Mouse (Mus musculus): ENCODE data around the gene Dxo. TPM values are rescaled to one million over a fixed set of nuclear protein-coding genes. Genes with fewer than 3 reads are reported as not detected.
"Not testable (repeated sequence)": the region's sequence is repeated elsewhere in the genome, so short reads cannot be mapped to it uniquely, and the experiment has no call there.

Gene Dxo
- polyA plus RNA-seq (2015; fragmentation: Nextera tagmentation; extraction: Ambion mirVana), result 62.1 and 65.8 TPM in 2 replicates

- H3K4me2 ChIP-seq, result peak within 1 kb of the TSS; percentile 97
- WGBS, result 0% methylated on average over 40 of the region's 40 CpGs
- peak; percentile 87 for ATAC-seq (ENCODE audit: insufficient number of reproducible peaks, low FRiP score, low TSS enrichment, low read depth)
- peak within 1 kb of the TSS; percentile 81 for H3K4me3 ChIP-seq
- no peaks in the 10 kb centered on the region for H3K9me3 ChIP-seq
- H3K36me3 ChIP-seq, result peaks cover 48% of the 10 kb centered on the region
- H3K4me1 ChIP-seq, result peaks cover 28% of the 10 kb centered on the region
- peak within 1 kb of the TSS; percentile 70 for H3K9ac ChIP-seq
- peak within 1 kb of the TSS; percentile 83 for H3K27ac ChIP-seq
- no peaks in the 10 kb centered on the region for H3K27me3 ChIP-seq
Observed at GRCm38 (mm10) chr17:34836856-34837221, at the start of gene Dxo, which contains the start of gene Stk19. Gene Dxo (plus strand): TSS chr17:34837019. Gene Stk19 (minus strand): TSS chr17:34836945.

- Histone ChIP-seq H3K4me1 (no peaks in the 10 kb centered on the region), H3K9ac (no peak overlapping the region), H3K27ac (no peak overlapping the region), H3K9me3 (no peaks in the 10 kb centered on the region), H3K27me3 (no peaks in the 10 kb centered on the region), H3K36me3 (no peaks in the 10 kb centered on the region), H3K4me2 (no peak overlapping the region), H3K4me3 (no peak overlapping the region)
- no peak for ATAC-seq (ENCODE audit: insufficient number of reproducible peaks, low FRiP score, low TSS enrichment, low read depth)
- WGBS, result 84% methylated on average over 10 of the region's 10 CpGs
Observed at GRCm38 (mm10) chr17:34795016-34795415, 41.8 kb upstream of the Dxo start.

GRCm38 (mm10) chr17:34795633-34796032, 41.2 kb upstream of the Dxo start:
- Histone ChIP-seq H3K9me3 (no peaks in the 10 kb centered on the region), H3K4me2 (no peak overlapping the region)
- WGBS, result 65% methylated on average over 9 of the region's 9 CpGs

GRCm38 (mm10) chr17:34796311-34797140, 40.3 kb upstream of the Dxo start:
- Histone ChIP-seq H3K4me3 (no peak overlapping the region), H3K4me1 (no peaks in the 10 kb centered on the region), H3K27ac (no peak overlapping the region), H3K4me2 (no peak overlapping the region), H3K36me3 (no peaks in the 10 kb centered on the region), H3K9me3 (no peaks in the 10 kb centered on the region), H3K9ac (no peak overlapping the region), H3K27me3 (no peaks in the 10 kb centered on the region)
- ATAC-seq (ENCODE audit: insufficient number of reproducible peaks, low FRiP score, low TSS enrichment, low read depth), result no peak
- WGBS, result 82% methylated on average over 8 of the region's 8 CpGs

More at GRCm38 (mm10) chr17:34795633-34796032, 41.2 kb upstream of the Dxo start:
- ATAC-seq (ENCODE audit: insufficient number of reproducible peaks, low FRiP score, low TSS enrichment, low read depth), result no peak
- Histone ChIP-seq H3K27me3 (no peaks in the 10 kb centered on the region), H3K27ac (no peak overlapping the region), H3K36me3 (no peaks in the 10 kb centered on the region), H3K9ac (no peak overlapping the region), H3K4me1 (no peaks in the 10 kb centered on the region), H3K4me3 (no peak overlapping the region)

- 86% methylated on average over 10 of the region's 10 CpGs for WGBS
- not testable (repeated sequence) for H3K9ac ChIP-seq; H3K27me3 ChIP-seq; H3K4me1 ChIP-seq; H3K9me3 ChIP-seq; H3K4me2 ChIP-seq; ATAC-seq (ENCODE audit: insufficient number of reproducible peaks, low FRiP score, low TSS enrichment, low read depth); H3K27ac ChIP-seq; H3K4me3 ChIP-seq; H3K36me3 ChIP-seq
Observed at GRCm38 (mm10) chr17:34797211-34797995, 39.4 kb upstream of the Dxo start.

GRCm38 (mm10) chr17:34798071-34798470, 38.7 kb upstream of the Dxo start:
- 86% methylated on average over 7 of the region's 7 CpGs for WGBS
- H3K9ac ChIP-seq; H3K9me3 ChIP-seq; H3K36me3 ChIP-seq; H3K4me3 ChIP-seq; H3K27me3 ChIP-seq; H3K27ac ChIP-seq; H3K4me2 ChIP-seq; ATAC-seq (ENCODE audit: insufficient number of reproducible peaks, low FRiP score, low TSS enrichment, low read depth); H3K4me1 ChIP-seq: not testable (repeated sequence)

GRCm38 (mm10) chr17:34798866-34799530, 37.8 kb upstream of the Dxo start:
- H3K9ac ChIP-seq, result no peak overlapping the region
- no peak overlapping the region for H3K4me2 ChIP-seq
- no peaks in the 10 kb centered on the region for H3K36me3 ChIP-seq
- no peaks in the 10 kb centered on the region for H3K27me3 ChIP-seq
- no peak overlapping the region for H3K4me3 ChIP-seq
- 91% methylated on average over 14 of the region's 17 CpGs for WGBS
- H3K4me1 ChIP-seq, result no peaks in the 10 kb centered on the region
- H3K9me3 ChIP-seq, result no peaks in the 10 kb centered on the region
- ATAC-seq (ENCODE audit: insufficient number of reproducible peaks, low FRiP score, low TSS enrichment, low read depth), result no peak
- H3K27ac ChIP-seq, result no peak overlapping the region

- Histone ChIP-seq H3K9ac (no peak overlapping the region), H3K4me2 (no peak overlapping the region)
- 87% methylated on average over 4 of the region's 4 CpGs for WGBS
Observed at GRCm38 (mm10) chr17:34799531-34799925, 37.3 kb upstream of the Dxo start.

GRCm38 (mm10) chr17:34800781-34801305, 36.0 kb upstream of the Dxo start:
- H3K9ac ChIP-seq; H3K36me3 ChIP-seq; ATAC-seq (ENCODE audit: insufficient number of reproducible peaks, low FRiP score, low TSS enrichment, low read depth); H3K4me3 ChIP-seq; H3K27me3 ChIP-seq; H3K9me3 ChIP-seq; H3K4me1 ChIP-seq; H3K27ac ChIP-seq; H3K4me2 ChIP-seq: not testable (repeated sequence)
- WGBS, result 90% methylated on average over 16 of the region's 16 CpGs

More at GRCm38 (mm10) chr17:34799531-34799925, 37.3 kb upstream of the Dxo start:
- Histone ChIP-seq H3K27me3 (no peaks in the 10 kb centered on the region), H3K4me3 (no peak overlapping the region), H3K27ac (no peak overlapping the region), H3K9me3 (no peaks in the 10 kb centered on the region), H3K4me1 (no peaks in the 10 kb centered on the region), H3K36me3 (no peaks in the 10 kb centered on the region)
- ATAC-seq (ENCODE audit: insufficient number of reproducible peaks, low FRiP score, low TSS enrichment, low read depth), result no peak

GRCm38 (mm10) chr17:34802756-34803155, 34.1 kb upstream of the Dxo start:
- not testable (repeated sequence) for H3K4me1 ChIP-seq; ATAC-seq (ENCODE audit: insufficient number of reproducible peaks, low FRiP score, low TSS enrichment, low read depth); H3K27me3 ChIP-seq; H3K9me3 ChIP-seq; H3K4me2 ChIP-seq; H3K4me3 ChIP-seq; H3K27ac ChIP-seq; H3K36me3 ChIP-seq; H3K9ac ChIP-seq
- 88% methylated on average over 9 of the region's 9 CpGs for WGBS

- not testable (repeated sequence) for H3K4me3 ChIP-seq; H3K27me3 ChIP-seq; H3K9ac ChIP-seq; ATAC-seq (ENCODE audit: insufficient number of reproducible peaks, low FRiP score, low TSS enrichment, low read depth); H3K27ac ChIP-seq; H3K4me1 ChIP-seq; H3K36me3 ChIP-seq; H3K4me2 ChIP-seq; H3K9me3 ChIP-seq
- 97% methylated on average over 6 of the region's 6 CpGs for WGBS
Observed at GRCm38 (mm10) chr17:34803367-34803766, 33.5 kb upstream of the Dxo start.

All from limb, embryonic 15.5 days (tissue).